Comparison of ENCODE assay signal across 9 mouse cellular contexts in genomic region chr4:147937021-147937420, GRCm38 (mm10). TPM values are rescaled to one million over a fixed set of nuclear protein-coding genes. Genes with fewer than 3 reads are reported as not detected.
A peak's percentile ranks its signal among the peaks of the same experiment; 100 is the strongest.
DNase-seq lines count a peak whose midpoint lies in the region; ATAC-seq and TF ChIP-seq lines count a peak whose summit lies in the region.
"Had no signal": no experiment of that assay in that cellular context is flagged by ENCODE, and none has a peak within 500 bp of the region (broad histone marks: within the 10 kb centered on the region; RNA-seq: fewer than 3 reads in every experiment).

No protein-coding gene starts in this region.

- no peaks in the 10 kb centered on the region for H3K9me3 ChIP-seq in forebrain, embryonic 15.5 days
- H3K9me3 ChIP-seq in limb, embryonic 15.5 days: no peaks in the 10 kb centered on the region
- H3K9me3 ChIP-seq in stomach, embryonic 15.5 days: no peaks in the 10 kb centered on the region

- no peak for DNase-seq in spleen, adult 2 months (ENCODE audit: low read depth in 1 of 2, low spot score in 2 of 2)
- no peak for DNase-seq in spleen, postnatal 36 days (ENCODE audit: low spot score in 2 of 2)
- no peak for DNase-seq in thymus, postnatal 14 days
- DNase-seq in embryo, embryonic 9.5 days (ENCODE audit: extremely low spot score): no peak
- no peak for DNase-seq in adrenal gland, adult 2 months

- no peak for TF ChIP-seq CTCF in spleen, adult 2 months (IDR thresholded peaks at IDR 0.05; ENCODE audit: extremely low read depth, insufficient read depth, insufficient read length, insufficient replicate concordance)

- H3K27ac ChIP-seq in spleen, adult 2 months (ENCODE audit: insufficient read depth, low read length): no peak overlapping the region
- H3K27ac ChIP-seq in forebrain, embryonic 15.5 days (replicated peaks): no peak overlapping the region
- H3K27ac ChIP-seq in limb, embryonic 15.5 days: peak overlapping the region; percentile 94
- no peak overlapping the region for H3K27ac ChIP-seq in stomach, embryonic 15.5 days

- ATAC-seq in forebrain, embryonic 15.5 days (replicated peaks): no peak
- no peak for ATAC-seq in limb, embryonic 15.5 days (ENCODE audit: insufficient number of reproducible peaks, low FRiP score, low TSS enrichment, low read depth)
- ATAC-seq in stomach, embryonic 15.5 days (ENCODE audit: insufficient read depth, low FRiP score, low read depth): no peak

- H3K27me3 ChIP-seq in spleen, adult 2 months (ENCODE audit: control insufficient read depth, insufficient read depth, low read length): no peaks in the 10 kb centered on the region
- H3K27me3 ChIP-seq in forebrain, embryonic 15.5 days: no peaks in the 10 kb centered on the region
- no peaks in the 10 kb centered on the region for H3K27me3 ChIP-seq in limb, embryonic 15.5 days
- no peaks in the 10 kb centered on the region for H3K27me3 ChIP-seq in stomach, embryonic 15.5 days (replicated peaks)

- peaks cover 12% of the 10 kb centered on the region for H3K4me1 ChIP-seq in spleen, adult 2 months (ENCODE audit: control insufficient read depth, insufficient read depth, insufficient read length)
- H3K4me1 ChIP-seq in forebrain, embryonic 15.5 days: peaks cover 20% of the 10 kb centered on the region
- H3K4me1 ChIP-seq in limb, embryonic 15.5 days: peaks cover 79% of the 10 kb centered on the region
- peaks cover 29% of the 10 kb centered on the region for H3K4me1 ChIP-seq in stomach, embryonic 15.5 days

- H3K4me3 ChIP-seq in spleen, adult 2 months (ENCODE audit: extremely low read depth, insufficient read depth, insufficient read length): peak overlapping the region; percentile 97; the same call in 1 of the 2 replicates
- H3K4me3 ChIP-seq in forebrain, embryonic 15.5 days: peak overlapping the region; percentile 53
- H3K4me3 ChIP-seq in limb, embryonic 15.5 days: peak overlapping the region; percentile 79
- H3K4me3 ChIP-seq in stomach, embryonic 15.5 days (replicated peaks): peak overlapping the region; percentile 77

- peak overlapping the region; percentile 54; the same call in 1 of the 2 replicates for H3K9ac ChIP-seq in forebrain, embryonic 15.5 days (replicated peaks)
- 0 out of 2 replicates have a peak overlapping the region, but pooled peaks have one; percentile 92 for H3K9ac ChIP-seq in limb, embryonic 15.5 days
- H3K9ac ChIP-seq in stomach, embryonic 15.5 days: no peak overlapping the region

- WGBS in spleen, adult 2 months: 39% methylated on average over 3 of the region's 3 CpGs
- WGBS in forebrain, embryonic 15.5 days: 39% methylated on average over 3 of the region's 3 CpGs
- WGBS in limb, embryonic 15.5 days: 45% methylated on average over 3 of the region's 3 CpGs
- WGBS in stomach, embryonic 15.5 days: 35% methylated on average over 3 of the region's 3 CpGs

- TF ChIP-seq POLR2A in spleen, adult 2 months (IDR thresholded peaks at IDR 0.05; ENCODE audit: low read depth, low read length): no peak

- peak overlapping the region; percentile 90 for H3K4me2 ChIP-seq in forebrain, embryonic 15.5 days (replicated peaks)
- H3K4me2 ChIP-seq in limb, embryonic 15.5 days: peak overlapping the region; percentile 68
- peak overlapping the region; percentile 93 for H3K4me2 ChIP-seq in stomach, embryonic 15.5 days

- H3K36me3 ChIP-seq in spleen, adult 2 months (ENCODE audit: control insufficient read depth, insufficient read depth, low read length): no peaks in the 10 kb centered on the region
- H3K36me3 ChIP-seq in forebrain, embryonic 15.5 days: no peaks in the 10 kb centered on the region
- 0 out of 2 replicates have a peak, but pooled peaks cover 2% of the 10 kb centered on the region for H3K36me3 ChIP-seq in limb, embryonic 15.5 days
- H3K36me3 ChIP-seq in stomach, embryonic 15.5 days: no peaks in the 10 kb centered on the region

RNA-seq across cellular contexts. Expression of gene Plod1, which starts 0.5 kb away (rescaled TPM):
- 16.2 and 16.7 TPM in 2 replicates for polyA plus RNA-seq in spleen, adult 2 months (2012; rRNA removed)
- 16.1 and 16.4 TPM in 2 replicates for polyA plus RNA-seq in forebrain, embryonic 15.5 days (2015; fragmentation: Nextera tagmentation; extraction: Ambion mirVana)
- polyA plus RNA-seq in limb, embryonic 15.5 days (2015; fragmentation: Nextera tagmentation; extraction: Ambion mirVana): 123 and 129 TPM in 2 replicates
- 43.7 and 47.9 TPM in 2 replicates for polyA plus RNA-seq in stomach, embryonic 15.5 days (2015; fragmentation: Nextera tagmentation; extraction: Ambion mirVana)
- 10 to 100 TPM; 36.4 to 44.0 TPM for total RNA-seq in adrenal gland, adult 2 months (2021)
- 36.1 and 46.5 TPM in 2 replicates for polyA plus RNA-seq in adrenal gland, adult 2 months (2012; rRNA removed)

RNA-seq across cellular contexts. Expression of gene 2510039O18Rik, which starts 3.7 kb away (rescaled TPM):
- polyA plus RNA-seq in spleen, adult 2 months (2012; rRNA removed): 80.5 and 111 TPM in 2 replicates
- polyA plus RNA-seq in forebrain, embryonic 15.5 days (2015; fragmentation: Nextera tagmentation; extraction: Ambion mirVana): 13.7 and 13.8 TPM in 2 replicates
- 13.6 and 16.4 TPM in 2 replicates for polyA plus RNA-seq in limb, embryonic 15.5 days (2015; fragmentation: Nextera tagmentation; extraction: Ambion mirVana)
- polyA plus RNA-seq in stomach, embryonic 15.5 days (2015; fragmentation: Nextera tagmentation; extraction: Ambion mirVana): 17.4 and 17.7 TPM in 2 replicates
- total RNA-seq in adrenal gland, adult 2 months (2021): 10 to 100 TPM; 44.4 TPM
- polyA plus RNA-seq in adrenal gland, adult 2 months (2012; rRNA removed): 119 and 120 TPM in 2 replicates

RNA-seq across cellular contexts. Expression of gene Mfn2, which starts 32.5 kb away (rescaled TPM):
- 18.4 and 18.8 TPM in 2 replicates for polyA plus RNA-seq in spleen, adult 2 months (2012; rRNA removed)
- 73.6 and 77.2 TPM in 2 replicates for polyA plus RNA-seq in forebrain, embryonic 15.5 days (2015; fragmentation: Nextera tagmentation; extraction: Ambion mirVana)
- 37.8 and 42.5 TPM in 2 replicates for polyA plus RNA-seq in limb, embryonic 15.5 days (2015; fragmentation: Nextera tagmentation; extraction: Ambion mirVana)
- 32.1 and 37.8 TPM in 2 replicates for polyA plus RNA-seq in stomach, embryonic 15.5 days (2015; fragmentation: Nextera tagmentation; extraction: Ambion mirVana)
- 100 to 1,000 TPM; 164 to 221 TPM for total RNA-seq in adrenal gland, adult 2 months (2021)
- polyA plus RNA-seq in adrenal gland, adult 2 months (2012; rRNA removed): 77.6 and 98.7 TPM in 2 replicates

RNA-seq across cellular contexts. Expression of gene Nppb, which starts 48.6 kb away (rescaled TPM):
- polyA plus RNA-seq in spleen, adult 2 months (2012; rRNA removed): not detected in 2 replicates
- polyA plus RNA-seq in forebrain, embryonic 15.5 days (2015; fragmentation: Nextera tagmentation; extraction: Ambion mirVana): not detected in 2 replicates
- 0.19 TPM in 1 of 2 replicates, not detected in the other for polyA plus RNA-seq in limb, embryonic 15.5 days (2015; fragmentation: Nextera tagmentation; extraction: Ambion mirVana)
- polyA plus RNA-seq in stomach, embryonic 15.5 days (2015; fragmentation: Nextera tagmentation; extraction: Ambion mirVana): 0.23 TPM in 1 of 2 replicates, not detected in the other
- total RNA-seq in adrenal gland, adult 2 months (2021): 1 to 10 TPM in 1 of 2 experiments, not detected in 1; 9.8 TPM
- not detected in 2 replicates for polyA plus RNA-seq in adrenal gland, adult 2 months (2012; rRNA removed)
- polyA plus RNA-seq: brain, embryonic 14.5 days had no signal
